Mouse (Mus musculus) megakaryocyte, adult 5-6 weeks (primary cell): ENCODE results near the gene Fgf6. TPM values are rescaled to one million over a fixed set of nuclear protein-coding genes. Genes with fewer than 3 reads are reported as not detected.

Experiments used
- ATAC-seq: 2 replicates; pipeline ENCODE4 v1.8.0; 2016; ENCODE audit warnings: mild to moderate bottlenecking, inconsistent platforms; ENCODE audit not compliant: poor library complexity, severe bottlenecking
- total RNA-seq, 2 experiments: library from RNA; stranded (forward) in 1 of 2; stranded (reverse) in 1 of 2; fragments of 153-499, 151-499 nt in 1 of 2; fragments of 221-1000, 200-1000 nt in 1 of 2; gene quantifications; 2 replicates each; pipeline versions ENCODE4 v1.2.3 to v1.2.4; 2015 to 2017

Fgf6 gene
- total RNA-seq, 2 experiments from 2014 or later: not detected

- no peak for ATAC-seq
Measured at GRCm38 (mm10) chr6:127072817-127073216, 57.4 kb downstream of the Fgf6 start, which contains the start of gene Fgf23. Gene Fgf23, plus strand, starts transcription at chr6:127072902.

Other genes with a start within 250 kb of the Fgf6 start
- 72.1 and 74.0 TPM in 2 replicates for gene Ndufa9, start 166.4 kb upstream of the Fgf6 start, total RNA-seq (2015)
- gene Ndufa9, start 166.4 kb upstream of the Fgf6 start, total RNA-seq (2017): 115 and 137 TPM in 2 replicates
- gene Akap3, start 162.5 kb upstream of the Fgf6 start, total RNA-seq (2015): not detected in 2 replicates
- not detected in 2 replicates for gene Akap3, start 162.5 kb upstream of the Fgf6 start, total RNA-seq (2017)
- 0.14 TPM in 1 of 2 replicates, not detected in the other for gene Dyrk4, start 93.7 kb upstream of the Fgf6 start, total RNA-seq (2015)
- 0.59 TPM in 1 of 2 replicates, not detected in the other for gene Dyrk4, start 93.7 kb upstream of the Fgf6 start, total RNA-seq (2017)
- 36.9 and 42.5 TPM in 2 replicates for gene Rad51ap1, start 76.0 kb upstream of the Fgf6 start, total RNA-seq (2015)
- 135 and 170 TPM in 2 replicates for gene Rad51ap1, start 76.0 kb upstream of the Fgf6 start, total RNA-seq (2017)
- 48.4 and 53.0 TPM in 2 replicates for gene D6Wsu163e, start 75.6 kb upstream of the Fgf6 start, total RNA-seq (2015)
- 43.6 and 49.8 TPM in 2 replicates for gene D6Wsu163e, start 75.6 kb upstream of the Fgf6 start, total RNA-seq (2017)
- gene Fgf23, start 57.3 kb downstream of the Fgf6 start, total RNA-seq (2015): not detected in 2 replicates
- gene Fgf23, start 57.3 kb downstream of the Fgf6 start, total RNA-seq (2017): not detected in 2 replicates
- 4.0 and 4.7 TPM in 2 replicates for gene Tigar, start 94.0 kb downstream of the Fgf6 start, total RNA-seq (2015)
- gene Tigar, start 94.0 kb downstream of the Fgf6 start, total RNA-seq (2017): 4.7 and 5.0 TPM in 2 replicates
- 7.9 and 19.1 TPM in 2 replicates for gene Ccnd2, start 136.6 kb downstream of the Fgf6 start, total RNA-seq (2015)
- gene Ccnd2, start 136.6 kb downstream of the Fgf6 start, total RNA-seq (2017): 3.6 and 5.4 TPM in 2 replicates